Mouse (Mus musculus) MEL-GATA-1-ER (cell line): ENCODE results near the gene Hist2h2be.
A peak's percentile ranks its signal among the peaks of the same experiment; 100 is the strongest.
"Not testable (repeated sequence)": the region's sequence is repeated elsewhere in the genome, so short reads cannot be mapped to it uniquely, and the experiment has no call there.

Experiments
- DNase-seq: peaks from one replicate; pipeline ENCODE4 v3.0.0-alpha.2; 2012; ENCODE audit warnings: low read depth; ENCODE audit errors: extremely low read depth

The Hist2h2be gene

GRCm38 (mm10) chr3:96220765-96221639, at the start of gene Hist2h2be, which contains the start of gene Hist2h2ac:
Hist2h2be (plus strand) TSS chr3:96221119.
Hist2h2ac (minus strand) TSS chr3:96220880.
- peak; percentile 100 for DNase-seq

GRCm38 (mm10) chr3:96171583-96172196, 49.2 kb upstream of the Hist2h2be start:
- no peak for DNase-seq

GRCm38 (mm10) chr3:96172197-96173178, 48.4 kb upstream of the Hist2h2be start, which contains the start of gene Sf3b4:
Sf3b4 (plus strand) TSS chr3:96172332.
- peak; percentile 94 for DNase-seq

- DNase-seq = no peak
These were observed 47.7 kb upstream of the Hist2h2be start for GRCm38 (mm10) chr3:96173185-96173584.

GRCm38 (mm10) chr3:96174042-96174441, 46.9 kb upstream of the Hist2h2be start:
- DNase-seq = not testable (repeated sequence)

GRCm38 (mm10) chr3:96175251-96175650, 45.7 kb upstream of the Hist2h2be start:
- DNase-seq = no peak

- no peak for DNase-seq
These were observed 42.5 kb upstream of the Hist2h2be start for GRCm38 (mm10) chr3:96178427-96178826.

GRCm38 (mm10) chr3:96178902-96179301, 42.0 kb upstream of the Hist2h2be start:
- DNase-seq = no peak

GRCm38 (mm10) chr3:96179531-96179930, 41.4 kb upstream of the Hist2h2be start:
- DNase-seq = no peak

GRCm38 (mm10) chr3:96180727-96181477, 40.0 kb upstream of the Hist2h2be start, which contains the start of gene Sv2a:
Sv2a (plus strand) TSS chr3:96181151.
- no peak for DNase-seq

- DNase-seq = no peak
These were observed 39.2 kb upstream of the Hist2h2be start for GRCm38 (mm10) chr3:96181510-96182381.

- no peak for DNase-seq
These were observed 38.5 kb upstream of the Hist2h2be start for GRCm38 (mm10) chr3:96182382-96182776.

GRCm38 (mm10) chr3:96192977-96193376, 27.9 kb upstream of the Hist2h2be start:
- no peak for DNase-seq

GRCm38 (mm10) chr3:96194966-96195365, 26.0 kb upstream of the Hist2h2be start:
- no peak for DNase-seq

- DNase-seq = no peak
These were observed 25.2 kb upstream of the Hist2h2be start for GRCm38 (mm10) chr3:96195616-96196313.

- DNase-seq = peak; percentile 52
These were observed 24.3 kb upstream of the Hist2h2be start for GRCm38 (mm10) chr3:96196437-96197128.

- peak; percentile 99 for DNase-seq
These were observed 23.7 kb upstream of the Hist2h2be start for GRCm38 (mm10) chr3:96197129-96197749.

GRCm38 (mm10) chr3:96198181-96198580, 22.7 kb upstream of the Hist2h2be start:
- DNase-seq = peak; percentile 90
